Mouse (Mus musculus) heart, postnatal 25 days (tissue): Measurements from ENCODE around the gene Oog4. TPM values are rescaled to one million over a fixed set of nuclear protein-coding genes. Genes with fewer than 3 reads are reported as not detected.
"Not testable (repeated sequence)": the region's sequence is repeated elsewhere in the genome, so short reads cannot be mapped to it uniquely, and the experiment has no call there.

Experiments
- DNase-seq: peaks from one replicate; pipeline ENCODE4 v3.0.0; 2022; ENCODE audit warnings: low spot score
- intact Hi-C: fragments of 180-260 bp; cut with DNase I; formaldehyde crosslinking; loops from one replicate; pipeline ENCODE4 v1.15.1; 2025
- total RNA-seq, 2 experiments: library from RNA; stranded (reverse); gene quantifications; 2 replicates each; pipeline ENCODE4 v1.2.3; 2021

The Oog4 gene
- total RNA-seq: not detected

DNA sequence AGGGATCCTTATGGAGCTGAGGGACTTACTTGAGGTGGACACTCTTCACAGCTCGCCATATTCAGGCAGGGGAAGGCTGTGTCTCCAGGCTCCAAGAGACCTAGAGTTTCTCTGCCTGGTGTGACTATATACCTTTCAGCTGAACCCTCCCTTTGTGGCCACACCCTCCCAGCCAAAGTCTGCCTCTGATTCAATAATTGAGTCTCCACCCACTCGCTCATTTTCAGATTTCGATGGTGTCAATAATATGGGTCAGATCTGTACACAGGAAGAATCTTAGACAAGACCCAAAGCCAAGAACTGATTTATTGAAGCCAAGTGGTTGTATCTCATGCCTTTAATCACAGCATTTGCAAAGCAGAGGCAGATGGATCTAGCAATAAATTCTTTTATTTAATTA is at the start of gene Oog4:
TSS of gene Oog4 (minus strand) at position 101 of the 400 bp plus-strand sequence.
- DNase-seq: no peak
- intact Hi-C loops: no loop called here

DNA sequence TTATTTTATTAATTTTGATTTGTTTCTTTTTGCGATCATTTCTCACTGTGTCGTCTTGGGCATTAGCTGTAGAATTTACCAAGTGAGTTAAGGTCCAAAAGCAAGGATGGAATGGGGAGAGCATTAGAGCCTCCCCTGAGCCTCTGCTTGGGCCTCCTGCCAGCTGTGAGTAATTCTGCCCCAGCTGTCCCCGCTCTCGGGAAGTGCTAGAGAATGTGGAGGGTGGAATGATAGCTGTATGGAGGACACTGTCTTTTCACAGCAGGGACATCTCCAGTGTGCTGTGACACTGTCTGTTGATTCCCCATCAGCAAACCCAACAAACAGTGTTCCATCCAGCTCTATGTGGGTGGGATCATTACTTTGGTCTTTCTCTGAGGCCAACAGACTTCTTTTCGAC is 23.4 kb downstream of the Oog4 start:
- DNase-seq, intact Hi-C loops: not testable (repeated sequence)

DNA sequence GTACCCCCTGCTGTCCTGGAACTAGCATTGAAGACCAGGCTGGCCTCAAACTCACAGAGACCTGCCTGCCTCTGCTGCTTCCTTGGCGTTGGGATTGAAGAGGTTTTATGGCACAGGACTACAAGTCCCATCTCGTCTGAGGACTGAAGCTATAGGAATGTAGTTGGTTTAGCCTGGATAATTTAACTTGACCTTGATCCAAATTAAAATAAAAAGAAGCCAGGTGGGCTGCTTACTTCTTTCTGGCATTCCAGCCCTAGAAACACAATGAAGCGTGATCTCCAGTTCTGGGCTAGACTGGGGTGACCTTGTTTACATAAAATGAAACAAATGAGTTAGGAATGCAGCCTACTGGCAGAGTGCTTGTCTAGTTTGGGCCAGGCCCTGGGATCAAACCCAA is 36.0 kb downstream of the Oog4 start:
- intact Hi-C loops: no loop called here

DNA sequence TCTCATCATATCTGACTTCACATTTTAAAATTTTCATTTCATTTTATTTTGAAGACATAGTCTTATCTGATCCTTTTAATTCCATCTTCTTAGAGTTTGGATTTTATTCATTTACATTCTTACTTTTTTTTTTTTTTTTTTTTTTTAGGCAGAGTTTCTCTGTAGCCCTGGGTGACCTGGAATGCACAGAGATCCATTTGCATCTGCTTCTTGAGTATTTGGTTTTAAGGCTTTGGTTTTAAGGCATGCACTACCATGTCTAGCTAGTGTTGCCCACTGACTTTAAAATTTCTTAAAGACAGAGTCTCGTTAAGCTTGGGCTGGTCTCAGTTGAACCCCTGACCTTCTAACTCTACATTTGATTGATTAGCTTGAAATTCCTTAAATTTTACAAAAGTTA is 36.5 kb downstream of the Oog4 start:
- DNase-seq: no peak
- intact Hi-C loops: no loop called here

More for the DNA sequence above, 36.0 kb downstream of the Oog4 start:
- DNase-seq: no peak

DNA sequence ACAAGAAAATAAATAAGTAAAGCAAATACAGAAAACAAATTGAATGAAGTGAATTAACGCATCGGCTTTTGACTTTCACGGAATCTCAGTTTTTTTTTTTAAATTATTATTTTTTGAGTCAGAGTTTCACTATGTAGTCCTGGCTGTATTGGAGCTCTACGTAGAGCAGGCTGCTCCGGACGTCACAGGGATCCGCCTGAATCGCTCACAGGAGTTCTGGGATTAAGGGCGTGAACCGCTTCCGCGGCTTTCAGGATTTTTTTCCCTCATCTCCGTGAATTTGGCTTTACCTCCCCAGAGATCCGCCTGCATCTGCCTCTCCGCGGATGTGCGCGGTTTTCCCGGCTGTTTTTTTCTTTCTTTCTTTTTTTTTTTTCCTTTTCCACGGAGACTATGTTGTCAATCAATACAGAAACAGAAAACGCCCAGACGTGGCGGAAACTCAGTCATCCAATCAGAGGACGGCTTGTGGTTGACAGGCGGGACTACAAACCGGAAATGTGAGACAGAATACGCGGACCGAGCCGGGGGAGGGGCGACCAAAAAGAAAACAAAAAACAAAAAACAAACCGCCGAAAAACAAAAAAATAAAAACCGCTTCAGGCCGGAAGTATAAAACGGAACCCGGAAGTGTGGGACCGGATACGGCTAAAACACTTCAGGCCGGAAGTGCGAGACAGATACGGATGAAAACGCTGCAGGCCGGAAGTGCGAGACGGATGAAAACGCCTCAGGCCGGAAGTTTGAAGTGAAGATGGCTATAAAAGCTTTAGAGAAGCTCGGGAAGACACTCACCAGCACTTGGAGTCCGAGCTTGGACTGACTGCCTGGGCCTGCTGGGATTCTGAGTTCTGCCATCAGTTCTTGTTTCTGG is 37.7 kb downstream of the Oog4 start, which contains the start of gene Pramef8:
TSS of gene Pramef8 (plus strand) at position 208 of the 874 bp plus-strand sequence.
- peak; percentile 84 for DNase-seq
- intact Hi-C loops: no loop called here

DNA sequence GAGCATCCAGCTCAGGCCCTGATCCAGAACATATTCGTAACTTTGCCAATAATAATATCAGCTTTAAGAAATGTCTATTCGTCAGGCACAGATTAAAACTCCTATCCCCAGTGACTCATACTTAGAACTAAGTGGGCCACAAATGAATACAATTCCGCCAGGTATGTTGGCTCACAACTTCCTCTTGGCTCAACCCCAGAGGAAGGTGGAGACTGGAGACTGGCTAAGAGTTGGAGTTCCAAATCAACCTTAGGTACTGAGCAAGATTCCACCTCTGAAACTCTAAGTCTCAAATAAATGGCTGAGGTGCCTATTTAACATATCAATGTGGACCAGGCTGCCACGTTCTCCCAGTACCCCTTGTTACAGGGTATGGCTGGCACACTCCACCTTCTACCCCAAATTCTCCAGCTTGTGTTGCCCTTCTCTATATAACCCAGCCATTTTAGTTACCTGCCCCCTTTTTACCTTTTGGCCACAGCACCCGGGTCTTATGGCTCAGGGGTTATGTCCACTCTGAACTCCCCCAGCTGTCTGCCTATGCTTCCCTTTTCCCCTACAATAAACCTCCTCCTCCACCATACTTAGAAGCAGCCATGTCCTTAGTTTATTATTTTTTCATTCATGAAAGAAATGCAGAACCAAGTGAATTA is 38.4 kb downstream of the Oog4 start:
- intact Hi-C loops: no loop called here
- DNase-seq: no peak

DNA sequence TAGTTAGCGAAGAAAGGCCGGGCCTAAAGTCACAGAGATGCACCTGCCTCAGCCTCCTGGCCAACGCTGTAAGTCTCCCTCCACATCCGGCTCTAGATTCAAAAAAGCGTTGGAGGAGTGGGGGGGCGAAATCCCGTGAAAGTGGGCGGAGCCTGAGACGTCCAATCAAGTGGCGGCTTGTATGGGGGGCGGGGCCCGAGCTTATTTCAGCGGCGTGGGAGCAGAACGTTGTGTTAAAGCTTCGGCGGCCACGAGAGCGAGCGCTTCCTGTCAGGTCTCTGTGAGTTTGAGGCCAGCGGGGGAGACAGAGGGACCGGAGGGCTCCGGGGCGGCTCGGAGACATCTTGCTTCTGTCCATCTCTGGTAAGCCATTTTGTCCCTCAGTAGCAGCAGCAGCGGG is 55.9 kb downstream of the Oog4 start, which contains the start of gene Pramel1:
TSS of gene Pramel1 (plus strand) at position 248 of the 400 bp plus-strand sequence.
- no peak for DNase-seq
- intact Hi-C loops: no loop called here

DNA sequence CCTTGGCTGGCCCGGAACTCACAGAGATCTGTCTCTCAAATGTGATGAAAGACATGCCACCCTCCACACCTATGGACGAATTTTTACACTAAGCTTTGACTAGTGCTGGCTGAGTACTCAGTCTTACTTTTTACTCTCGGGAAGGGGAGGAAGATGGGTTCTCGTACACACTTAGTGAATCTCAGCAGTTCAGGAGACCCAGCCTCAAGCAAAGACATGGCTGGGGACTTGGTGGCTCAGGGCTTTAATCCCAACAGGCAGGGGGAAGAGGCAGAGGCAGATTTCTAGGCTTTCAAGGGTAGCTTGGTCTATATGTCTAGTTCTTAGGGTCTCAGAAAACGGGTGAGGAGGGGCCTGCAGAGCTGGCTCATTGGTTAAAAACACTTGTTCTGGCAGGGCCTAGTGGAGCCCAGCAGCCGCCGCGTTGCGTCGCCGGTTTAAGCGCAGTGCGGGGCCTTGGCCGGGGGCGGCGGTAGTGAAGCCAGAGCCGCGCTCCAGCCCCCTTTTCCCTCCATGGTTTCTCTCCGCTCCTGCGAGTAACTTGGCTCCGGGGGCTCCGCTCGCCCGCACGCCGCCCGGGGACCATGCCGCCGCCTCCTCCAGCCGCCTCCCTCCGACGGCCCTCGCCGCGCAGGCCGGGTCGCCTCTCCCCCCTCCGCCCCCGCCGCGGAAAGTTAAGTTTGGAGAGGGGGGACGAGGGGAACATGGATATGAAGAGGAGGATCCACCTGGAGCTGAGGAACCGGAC is 61.0 kb downstream of the Oog4 start:
- intact Hi-C loops: no loop called here
- DNase-seq: no peak

Other genes with a start within 250 kb of the Oog4 start
- 10 to 100 TPM; 19.7 to 20.9 TPM for gene Prdm2, start 237.3 kb downstream of the Oog4 start, total RNA-seq
- 1 to 10 TPM; 7.8 to 8.3 TPM for gene Pdpn, start 150.8 kb downstream of the Oog4 start, total RNA-seq
- under 1 TPM; 0.21 to 0.22 TPM for gene Lrrc38, start 100.6 kb downstream of the Oog4 start, total RNA-seq
- gene Pramel1, start 55.9 kb downstream of the Oog4 start, total RNA-seq: not detected
- 1 to 10 TPM; 9.1 to 9.3 TPM for gene Pramef8, start 37.9 kb downstream of the Oog4 start, total RNA-seq
- gene Gm13043, start 61.0 kb upstream of the Oog4 start, total RNA-seq: not detected
- gene Gm13040, start 85.6 kb upstream of the Oog4 start, total RNA-seq: not detected
- gene BC080695, start 101.4 kb upstream of the Oog4 start, total RNA-seq: not detected
- gene Gm13057, start 101.4 kb upstream of the Oog4 start, total RNA-seq: not detected
- gene Gm13083, start 164.7 kb upstream of the Oog4 start, total RNA-seq: not detected
- not detected for gene Gm13088, start 206.9 kb upstream of the Oog4 start, total RNA-seq